Mouse (Mus musculus) E14TG2a.4 (cell line): Measurements from ENCODE around the gene Plppr4.

Source experiments
- CTCF ChIP-seq: conservative IDR thresholded peaks from 2 replicates; pipeline ENCODE4 v1.5.1; 2014; ENCODE audit warnings: low read length
- NANOG ChIP-seq: IDR thresholded peaks from 2 replicates; pipeline ENCODE4 v1.6.1; 2014; ENCODE audit warnings: borderline replicate concordance, low read length, mixed read lengths
- POU5F1 ChIP-seq: IDR thresholded peaks from 2 replicates; pipeline ENCODE4 v1.6.1; 2014; ENCODE audit warnings: low read length, borderline replicate concordance

DNA sequence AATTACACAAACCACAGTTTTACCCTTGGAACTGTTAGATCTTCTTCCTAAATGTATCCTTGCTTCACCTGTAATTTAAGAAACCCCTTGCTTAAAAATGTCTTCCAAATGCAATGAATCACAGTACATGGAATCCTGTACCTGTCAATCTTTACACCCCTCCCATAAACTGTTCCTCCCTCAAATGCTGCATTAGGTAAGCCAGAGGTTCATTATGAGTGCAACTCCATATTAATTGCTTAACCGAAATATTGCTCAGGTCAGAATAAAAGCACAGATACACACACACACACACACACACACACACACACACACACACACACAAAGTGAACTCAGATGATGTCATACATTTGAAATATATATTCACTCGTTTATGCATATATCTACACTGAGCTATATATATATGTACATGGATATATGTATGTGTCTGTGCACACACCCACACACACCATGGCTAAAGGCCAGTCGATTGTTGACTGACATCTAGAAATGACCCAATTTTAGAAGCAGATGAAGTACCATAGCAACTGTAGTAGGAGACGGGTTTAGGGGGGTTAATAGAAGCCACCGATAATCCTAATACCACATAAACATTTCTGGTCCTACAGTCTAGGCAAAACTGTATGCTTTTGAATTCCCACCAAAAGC is 1.6 kb downstream of the Plppr4 start:
- TF ChIP-seq NANOG (no peak), CTCF (no peak), POU5F1 (no peak)
